Mouse (Mus musculus) neural tube, embryonic 14.5 days (tissue): ENCODE results near the gene Ppp1ca. TPM values are rescaled to one million over a fixed set of nuclear protein-coding genes. Genes with fewer than 3 reads are reported as not detected.

Experiments used
- ATAC-seq: fragments of 200-750 bp; cut with Nextera tagmentation; 2 replicates; pipeline ENCODE4 v1.8.0; 2017; ENCODE audit warnings: low read depth, mild to moderate bottlenecking, moderate TSS enrichment, moderate library complexity
- H3K27ac ChIP-seq: fragments of 300-500 bp; sonication (generic); 2 replicates; pipeline ENCODE4 v1.5.1; 2014; ENCODE audit warnings: low read depth, mild to moderate bottlenecking, control low read depth, low read length, moderate library complexity, mixed read lengths
- H3K27me3 ChIP-seq: fragments of 300-500 bp; sonication (generic); 2 replicates; pipeline ENCODE4 v1.6.1; 2014; ENCODE audit warnings: low read length; ENCODE audit not compliant: control insufficient read depth, insufficient read depth
- H3K36me3 ChIP-seq: fragments of 300-500 bp; sonication (generic); 2 replicates; pipeline ENCODE4 v1.6.1; 2014; ENCODE audit warnings: low read length, mixed read lengths; ENCODE audit not compliant: control insufficient read depth, insufficient read depth
- H3K4me1 ChIP-seq: fragments of 300-500 bp; sonication (generic); 2 replicates; pipeline ENCODE4 v1.6.1; 2014; ENCODE audit warnings: low read length; ENCODE audit not compliant: control insufficient read depth, insufficient read depth
- H3K4me2 ChIP-seq: fragments of 300-500 bp; sonication (generic); 2 replicates; pipeline ENCODE4 v1.6.1; 2014; ENCODE audit warnings: mild to moderate bottlenecking, low read depth, low read length, control low read depth
- H3K4me3 ChIP-seq: fragments of 300-500 bp; sonication (generic); 2 replicates; pipeline ENCODE4 v1.5.1; 2014; ENCODE audit warnings: low read depth, low read length, control low read depth, mixed read lengths
- H3K9ac ChIP-seq: fragments of 300-500 bp; sonication (generic); replicated peaks from 2 replicates; pipeline ENCODE4 v1.6.1; 2014; ENCODE audit warnings: low read depth, mild to moderate bottlenecking, control low read depth, low read length, mixed read lengths
- H3K9me3 ChIP-seq: fragments of 300-500 bp; sonication (generic); 2 replicates; pipeline ENCODE4 v1.6.1; 2016; ENCODE audit warnings: low read length; ENCODE audit not compliant: control insufficient read depth
- WGBS: fragments of 180-500 bp; shearing (Covaris S2); extraction: QIAGEN DNeasy Blood & Tissue Kit; methylation state at CpG from one replicate; pipeline ENCODE4 v1.1.7; 2014; 5-methylcytosine and 5-hydroxymethylcytosine counted together
- polyA plus RNA-seq: library from polyadenylated mRNA; unstranded; fragments of >200 nt; fragmentation: Nextera tagmentation; extraction: Ambion mirVana; gene quantifications from 2 replicates; pipeline ENCODE4 v1.2.1, GENCODE M21; 2014

Gene Ppp1ca
- polyA plus RNA-seq, 1 experiment from 2014 or later = 574 TPM

GRCm38 (mm10) chr19:4213524-4213974, 21.7 kb downstream of the Ppp1ca start:
- H3K9ac ChIP-seq = no peak overlapping the region
- ATAC-seq = no peak
- H3K27me3 ChIP-seq = peaks cover 18% of the 10 kb centered on the region; the same call in 1 of the 2 replicates
- WGBS = 2% methylated on average over 9 of the region's 9 CpGs
- peaks cover 14% of the 10 kb centered on the region; the same call in 1 of the 2 replicates for H3K4me1 ChIP-seq
- no peak overlapping the region; the same call in 1 of the 2 replicates for H3K4me3 ChIP-seq
- no peaks in the 10 kb centered on the region for H3K36me3 ChIP-seq
- H3K9me3 ChIP-seq = no peaks in the 10 kb centered on the region
- H3K27ac ChIP-seq = no peak overlapping the region
- H3K4me2 ChIP-seq = no peak overlapping the region; the same call in 1 of the 2 replicates

- Histone ChIP-seq H3K4me1 (peaks cover 14% of the 10 kb centered on the region; the same call in 1 of the 2 replicates), H3K27me3 (peaks cover 18% of the 10 kb centered on the region; the same call in 1 of the 2 replicates), H3K4me3 (peak within 1 kb of the TSS; percentile 44), H3K9me3 (no peaks in the 10 kb centered on the region), H3K4me2 (peak within 1 kb of the TSS; percentile 94), H3K36me3 (no peaks in the 10 kb centered on the region), H3K27ac (no peak within 1 kb of the TSS), H3K9ac (peak within 1 kb of the TSS; percentile 56)
- whole genome bisulfite sequencing = 0% methylated on average over 32 of the region's 49 CpGs
- ATAC-seq = peak; percentile 55; the same call in 1 of the 2 replicates
Observed at GRCm38 (mm10) chr19:4214071-4214770, 22.4 kb downstream of the Ppp1ca start, which contains the start of the genes Clcf1 and AC109138.7. TSS of gene Clcf1 (plus strand) at chr19:4214238. TSS of gene AC109138.7 (plus strand) at chr19:4214357.

GRCm38 (mm10) chr19:4214771-4215450, 23.0 kb downstream of the Ppp1ca start:
- peak; percentile 50; the same call in 1 of the 2 replicates for ATAC-seq
- no peaks in the 10 kb centered on the region for H3K9me3 ChIP-seq
- H3K4me1 ChIP-seq = peaks cover 14% of the 10 kb centered on the region; the same call in 1 of the 2 replicates
- H3K4me2 ChIP-seq = peak overlapping the region; percentile 94
- H3K9ac ChIP-seq = peak overlapping the region; percentile 56
- H3K36me3 ChIP-seq = no peaks in the 10 kb centered on the region
- H3K4me3 ChIP-seq = peak overlapping the region; percentile 44
- H3K27ac ChIP-seq = no peak overlapping the region
- H3K27me3 ChIP-seq = peaks cover 18% of the 10 kb centered on the region; the same call in 1 of the 2 replicates
- 0% methylated on average over 59 of the region's 81 CpGs for WGBS

GRCm38 (mm10) chr19:4215451-4215840, 23.6 kb downstream of the Ppp1ca start:
- Histone ChIP-seq H3K4me3 (peak overlapping the region; percentile 44), H3K27ac (no peak overlapping the region), H3K4me2 (peak overlapping the region; percentile 94), H3K9ac (peak overlapping the region; percentile 56), H3K4me1 (peaks cover 14% of the 10 kb centered on the region; the same call in 1 of the 2 replicates), H3K9me3 (no peaks in the 10 kb centered on the region), H3K27me3 (peaks cover 18% of the 10 kb centered on the region; the same call in 1 of the 2 replicates), H3K36me3 (no peaks in the 10 kb centered on the region)
- 4% methylated on average over 20 of the region's 21 CpGs for WGBS
- no peak for ATAC-seq

GRCm38 (mm10) chr19:4216041-4216685, 24.3 kb downstream of the Ppp1ca start:
- peaks cover 14% of the 10 kb centered on the region; the same call in 1 of the 2 replicates for H3K4me1 ChIP-seq
- no peaks in the 10 kb centered on the region for H3K36me3 ChIP-seq
- no peak overlapping the region for H3K27ac ChIP-seq
- H3K4me2 ChIP-seq = peak overlapping the region; percentile 16; the same call in 1 of the 2 replicates
- no peak overlapping the region for H3K9ac ChIP-seq
- no peaks in the 10 kb centered on the region for H3K9me3 ChIP-seq
- no peak for ATAC-seq
- H3K27me3 ChIP-seq = peaks cover 18% of the 10 kb centered on the region; the same call in 1 of the 2 replicates
- 20% methylated on average over 14 of the region's 14 CpGs for WGBS
- no peak overlapping the region for H3K4me3 ChIP-seq

- H3K4me2 ChIP-seq = no peak overlapping the region
- no peak overlapping the region for H3K4me3 ChIP-seq
- no peak overlapping the region for H3K9ac ChIP-seq
- no peak for ATAC-seq
- H3K9me3 ChIP-seq = no peaks in the 10 kb centered on the region
- 14% methylated on average over 5 of the region's 5 CpGs for WGBS
- H3K4me1 ChIP-seq = peaks cover 14% of the 10 kb centered on the region; the same call in 1 of the 2 replicates
- peaks cover 18% of the 10 kb centered on the region; the same call in 1 of the 2 replicates for H3K27me3 ChIP-seq
- no peak overlapping the region for H3K27ac ChIP-seq
- no peaks in the 10 kb centered on the region for H3K36me3 ChIP-seq
Observed at GRCm38 (mm10) chr19:4217140-4217539, 25.3 kb downstream of the Ppp1ca start.

GRCm38 (mm10) chr19:4217855-4218254, 26.0 kb downstream of the Ppp1ca start:
- no peaks in the 10 kb centered on the region for H3K9me3 ChIP-seq
- no peak overlapping the region for H3K9ac ChIP-seq
- ATAC-seq = no peak
- no peaks in the 10 kb centered on the region for H3K36me3 ChIP-seq
- no peak overlapping the region for H3K4me2 ChIP-seq
- H3K27ac ChIP-seq = no peak overlapping the region
- WGBS = 61% methylated on average over 3 of the region's 3 CpGs
- peaks cover 14% of the 10 kb centered on the region; the same call in 1 of the 2 replicates for H3K4me1 ChIP-seq
- no peak overlapping the region for H3K4me3 ChIP-seq
- peaks cover 18% of the 10 kb centered on the region; the same call in 1 of the 2 replicates for H3K27me3 ChIP-seq

- H3K27ac ChIP-seq = no peak overlapping the region
- no peaks in the 10 kb centered on the region for H3K36me3 ChIP-seq
- ATAC-seq = no peak
- no peak overlapping the region for H3K4me3 ChIP-seq
- H3K9me3 ChIP-seq = no peaks in the 10 kb centered on the region
- H3K27me3 ChIP-seq = peaks cover 18% of the 10 kb centered on the region; the same call in 1 of the 2 replicates
- no peak overlapping the region for H3K4me2 ChIP-seq
- WGBS = 88% methylated on average over 11 of the region's 11 CpGs
- H3K9ac ChIP-seq = no peak overlapping the region
- H3K4me1 ChIP-seq = peaks cover 14% of the 10 kb centered on the region; the same call in 1 of the 2 replicates
Observed at GRCm38 (mm10) chr19:4218293-4218692, 26.4 kb downstream of the Ppp1ca start.
